Mouse (Mus musculus): ENCODE results near the gene Gm49387. TPM values are rescaled to one million over a fixed set of nuclear protein-coding genes. Genes with fewer than 3 reads are reported as not detected.

Gene Gm49387
- total and polyA plus RNA-seq, 3 experiments: not detected

DNA sequence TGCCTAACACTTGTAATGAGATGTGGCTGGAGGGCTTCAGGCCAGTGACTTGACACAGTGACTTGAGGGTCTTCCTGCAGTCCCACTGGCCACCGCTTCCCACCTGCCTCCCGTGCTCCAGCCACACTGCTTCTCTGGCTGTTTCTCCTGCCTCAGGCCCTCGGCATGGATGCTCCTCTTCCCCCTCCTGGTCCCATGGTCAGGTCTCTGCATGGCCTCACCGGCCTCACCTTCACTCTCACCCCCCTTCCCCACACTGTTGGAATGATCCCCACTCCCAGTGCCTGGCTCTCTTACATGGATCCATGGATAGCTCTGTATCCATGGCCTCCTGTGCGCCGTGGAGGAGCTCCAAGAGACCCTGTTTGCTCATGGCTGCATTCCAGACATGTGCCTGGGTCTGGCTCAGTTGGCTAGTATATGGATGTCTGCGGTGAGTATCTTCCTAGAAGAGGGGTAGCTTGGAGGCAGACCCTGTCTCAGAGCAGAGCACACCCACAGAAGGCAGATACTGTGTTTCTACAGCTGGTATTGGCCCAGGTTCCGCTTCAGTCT lies 17.5 kb upstream of the Gm49387 start:
- Histone ChIP-seq H3K9me3 (replicated peaks) (peaks cover 8% of the 10 kb centered on the region), H3K36me3 (replicated peaks) (peaks cover 44% of the 10 kb centered on the region), H3K27me3 (ENCODE audit: insufficient read depth, low read length) (no peaks in the 10 kb centered on the region), H3K4me3 (ENCODE audit: low read depth, low read length) (no peak overlapping the region), H3K4me1 (ENCODE audit: insufficient read depth, low read depth, low read length) (peaks cover 73% of the 10 kb centered on the region)
- ATAC-seq (ENCODE audit: extremely low read depth, insufficient number of reproducible peaks, low FRiP score, poor library complexity, severe bottlenecking): no peak
- TF ChIP-seq GATA2 (IDR thresholded peaks at IDR 0.05; ENCODE audit: borderline replicate concordance, low read depth, low read length) (no peak), POLR2AphosphoS5 (IDR thresholded peaks at IDR 0.05; ENCODE audit: insufficient replicate concordance, low read depth, low read length) (no peak), TAL1 (conservative IDR thresholded peaks at IDR 0.05; ENCODE audit: low read depth, low read length) (no peak), CTCF (IDR thresholded peaks at IDR 0.05; ENCODE audit: low read depth, low read length) (no peak), GATA1 (IDR thresholded peaks at IDR 0.05; ENCODE audit: borderline replicate concordance, low read length) (no peak)
- no peak for DNase-seq (ENCODE audit: low spot score)

GRCm38 (mm10) chr14:31656857-31657645 lies 16.4 kb upstream of the Gm49387 start:
- TF ChIP-seq CTCF (IDR thresholded peaks at IDR 0.05; ENCODE audit: low read depth, low read length): peak; percentile 82; the same call in 1 of the 2 replicates
- no peak for TF ChIP-seq GATA2 (IDR thresholded peaks at IDR 0.05; ENCODE audit: borderline replicate concordance, low read depth, low read length)
- TF ChIP-seq GATA1 (IDR thresholded peaks at IDR 0.05; ENCODE audit: borderline replicate concordance, low read length): no peak
- peaks cover 73% of the 10 kb centered on the region for H3K4me1 ChIP-seq (ENCODE audit: insufficient read depth, low read depth, low read length)
- DNase-seq (ENCODE audit: low spot score): no peak
- ATAC-seq (ENCODE audit: extremely low read depth, insufficient number of reproducible peaks, low FRiP score, poor library complexity, severe bottlenecking): peak; percentile 28; the same call in 1 of the 2 replicates
- H3K27me3 ChIP-seq (ENCODE audit: insufficient read depth, low read length): no peaks in the 10 kb centered on the region
- no peak overlapping the region for H3K4me3 ChIP-seq (ENCODE audit: low read depth, low read length)
- peaks cover 38% of the 10 kb centered on the region for H3K36me3 ChIP-seq (replicated peaks)
- H3K9me3 ChIP-seq (replicated peaks): peaks cover 16% of the 10 kb centered on the region

GRCm38 (mm10) chr14:31656386-31656785 lies 15.7 kb upstream of the Gm49387 start:
- peaks cover 16% of the 10 kb centered on the region for H3K9me3 ChIP-seq (replicated peaks)
- no peak for ATAC-seq (ENCODE audit: extremely low read depth, insufficient number of reproducible peaks, low FRiP score, poor library complexity, severe bottlenecking)
- H3K36me3 ChIP-seq (replicated peaks): peaks cover 34% of the 10 kb centered on the region
- peaks cover 74% of the 10 kb centered on the region for H3K4me1 ChIP-seq (ENCODE audit: insufficient read depth, low read depth, low read length)
- TF ChIP-seq GATA1 (IDR thresholded peaks at IDR 0.05; ENCODE audit: borderline replicate concordance, low read length) (no peak), TAL1 (conservative IDR thresholded peaks at IDR 0.05; ENCODE audit: low read depth, low read length) (no peak), GATA2 (IDR thresholded peaks at IDR 0.05; ENCODE audit: borderline replicate concordance, low read depth, low read length) (no peak), CTCF (IDR thresholded peaks at IDR 0.05; ENCODE audit: low read depth, low read length) (no peak), POLR2AphosphoS5 (IDR thresholded peaks at IDR 0.05; ENCODE audit: insufficient replicate concordance, low read depth, low read length) (no peak)
- no peaks in the 10 kb centered on the region for H3K27me3 ChIP-seq (ENCODE audit: insufficient read depth, low read length)
- no peak for DNase-seq (ENCODE audit: low spot score)
- no peak overlapping the region for H3K4me3 ChIP-seq (ENCODE audit: low read depth, low read length)

DNA sequence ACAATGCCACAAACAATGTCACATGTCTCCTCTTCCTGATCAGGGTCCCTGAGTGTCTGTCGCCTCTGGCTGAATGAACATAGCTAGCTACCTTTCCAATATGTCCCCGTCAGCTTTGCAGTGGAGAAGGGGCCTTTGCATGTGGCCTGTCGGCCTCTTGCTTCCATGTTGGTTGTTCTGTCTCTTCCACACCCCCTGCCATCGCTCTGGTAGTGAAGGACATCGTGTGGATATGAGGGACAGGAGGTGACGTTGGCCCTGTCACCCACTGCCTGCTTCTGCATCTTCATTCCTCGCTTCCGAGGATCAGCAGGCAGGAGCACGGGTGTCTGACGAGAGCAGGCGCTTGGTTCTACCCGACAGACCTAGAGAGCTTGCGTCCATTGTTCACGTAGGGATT lies 14.7 kb upstream of the Gm49387 start:
- ATAC-seq (ENCODE audit: extremely low read depth, insufficient number of reproducible peaks, low FRiP score, poor library complexity, severe bottlenecking): no peak
- no peaks in the 10 kb centered on the region for H3K27me3 ChIP-seq (ENCODE audit: insufficient read depth, low read length)
- H3K36me3 ChIP-seq (replicated peaks): peaks cover 38% of the 10 kb centered on the region
- no peak for DNase-seq (ENCODE audit: low spot score)
- TF ChIP-seq POLR2AphosphoS5 (IDR thresholded peaks at IDR 0.05; ENCODE audit: insufficient replicate concordance, low read depth, low read length) (no peak), CTCF (IDR thresholded peaks at IDR 0.05; ENCODE audit: low read depth, low read length) (no peak), GATA1 (IDR thresholded peaks at IDR 0.05; ENCODE audit: borderline replicate concordance, low read length) (no peak), GATA2 (IDR thresholded peaks at IDR 0.05; ENCODE audit: borderline replicate concordance, low read depth, low read length) (no peak), TAL1 (conservative IDR thresholded peaks at IDR 0.05; ENCODE audit: low read depth, low read length) (no peak)
- H3K4me3 ChIP-seq (ENCODE audit: low read depth, low read length): no peak overlapping the region
- peaks cover 19% of the 10 kb centered on the region for H3K9me3 ChIP-seq (replicated peaks)
- H3K4me1 ChIP-seq (ENCODE audit: insufficient read depth, low read depth, low read length): peaks cover 74% of the 10 kb centered on the region

GRCm38 (mm10) chr14:31654816-31655215 lies 14.1 kb upstream of the Gm49387 start:
- DNase-seq (ENCODE audit: low spot score): no peak
- H3K4me3 ChIP-seq (ENCODE audit: low read depth, low read length): no peak overlapping the region
- no peaks in the 10 kb centered on the region for H3K27me3 ChIP-seq (ENCODE audit: insufficient read depth, low read length)
- H3K9me3 ChIP-seq (replicated peaks): peaks cover 20% of the 10 kb centered on the region
- peaks cover 39% of the 10 kb centered on the region for H3K36me3 ChIP-seq (replicated peaks)
- ATAC-seq (ENCODE audit: extremely low read depth, insufficient number of reproducible peaks, low FRiP score, poor library complexity, severe bottlenecking): no peak
- H3K4me1 ChIP-seq (ENCODE audit: insufficient read depth, low read depth, low read length): peaks cover 70% of the 10 kb centered on the region
- no peak for TF ChIP-seq GATA2 (IDR thresholded peaks at IDR 0.05; ENCODE audit: borderline replicate concordance, low read depth, low read length)
- no peak for TF ChIP-seq CTCF (IDR thresholded peaks at IDR 0.05; ENCODE audit: low read depth, low read length)
- TF ChIP-seq POLR2AphosphoS5 (IDR thresholded peaks at IDR 0.05; ENCODE audit: insufficient replicate concordance, low read depth, low read length): no peak
- no peak for TF ChIP-seq GATA1 (IDR thresholded peaks at IDR 0.05; ENCODE audit: borderline replicate concordance, low read length)
- TF ChIP-seq TAL1 (conservative IDR thresholded peaks at IDR 0.05; ENCODE audit: low read depth, low read length): no peak

DNA sequence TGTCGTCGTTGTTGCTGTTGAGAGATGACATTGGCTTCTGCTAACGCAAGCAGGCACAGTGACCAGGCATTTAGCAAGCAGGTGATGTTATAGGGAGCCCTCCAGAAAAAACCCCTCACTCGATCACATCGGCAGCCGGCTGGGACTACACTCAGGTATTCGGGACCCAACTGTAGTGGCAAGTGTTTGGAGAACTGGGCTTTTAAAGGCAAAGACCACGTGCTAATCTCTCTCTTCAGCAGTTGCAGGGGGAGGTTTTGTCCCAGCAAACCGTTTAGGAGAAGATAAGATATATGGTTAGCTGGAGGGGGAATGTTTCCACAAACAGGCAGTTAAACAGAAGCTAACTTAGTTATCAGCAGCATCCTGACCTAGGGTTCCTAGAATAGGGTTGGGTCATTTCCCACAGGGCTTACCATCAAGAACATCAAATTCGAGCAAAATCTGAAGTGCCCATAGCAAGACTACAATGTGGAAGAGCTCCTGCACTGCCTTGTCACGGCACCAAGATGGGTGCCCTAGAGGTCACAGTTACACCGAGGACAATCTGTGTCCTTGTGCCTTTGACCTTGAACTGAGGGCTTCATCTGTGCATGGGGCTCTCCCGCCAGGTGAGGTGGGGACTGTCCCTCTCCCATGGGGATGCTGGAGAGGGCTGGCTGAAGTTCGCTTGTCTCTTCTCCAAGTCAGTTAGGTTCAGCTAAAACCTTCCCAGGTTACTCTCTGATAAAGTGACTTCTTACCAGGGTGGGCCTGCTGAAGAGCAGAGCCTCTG lies 12.6 kb upstream of the Gm49387 start:
- H3K4me3 ChIP-seq (ENCODE audit: low read depth, low read length): peak overlapping the region; percentile 44; the same call in 1 of the 2 replicates
- TF ChIP-seq TAL1 (conservative IDR thresholded peaks at IDR 0.05; ENCODE audit: low read depth, low read length) (peak; percentile 32), GATA1 (IDR thresholded peaks at IDR 0.05; ENCODE audit: borderline replicate concordance, low read length) (no peak)
- H3K27me3 ChIP-seq (ENCODE audit: insufficient read depth, low read length): no peaks in the 10 kb centered on the region
- DNase-seq (ENCODE audit: low spot score) (no peak), ATAC-seq (ENCODE audit: extremely low read depth, insufficient number of reproducible peaks, low FRiP score, poor library complexity, severe bottlenecking) (peak; percentile 22)
- peaks cover 20% of the 10 kb centered on the region for H3K9me3 ChIP-seq (replicated peaks)
- H3K36me3 ChIP-seq (replicated peaks): peaks cover 32% of the 10 kb centered on the region
- peaks cover 60% of the 10 kb centered on the region for H3K4me1 ChIP-seq (ENCODE audit: insufficient read depth, low read depth, low read length)

All from G1E (cell line).